Mouse (Mus musculus) embryonic facial prominence, embryonic 11.5 days (tissue): ENCODE data around the gene Ccdc114. TPM values are rescaled to one million over a fixed set of nuclear protein-coding genes. Genes with fewer than 3 reads are reported as not detected.

Experiments used
- polyA plus RNA-seq: library from polyadenylated mRNA; unstranded; fragments of >200 nt; fragmentation: Nextera tagmentation; extraction: Ambion mirVana; gene quantifications from 2 replicates; pipeline ENCODE4 v1.2.1, GENCODE M21; 2014

The Ccdc114 gene
- polyA plus RNA-seq, 1 experiment from 2014 or later: 2.4 TPM

Other genes starting within 250 kb of the Ccdc114 start
- 0.25 TPM in 2 replicates for gene Ntn5, start 240.1 kb upstream of the Ccdc114 start, polyA plus RNA-seq
- gene Sec1, start 229.7 kb upstream of the Ccdc114 start, polyA plus RNA-seq: 0.27 and 0.42 TPM in 2 replicates
- 6.9 and 8.7 TPM in 2 replicates for gene Car11, start 224.2 kb upstream of the Ccdc114 start, polyA plus RNA-seq
- gene Dbp, start 219.0 kb upstream of the Ccdc114 start, polyA plus RNA-seq: 4.9 and 5.6 TPM in 2 replicates
- 1,026 and 1,114 TPM in 2 replicates for gene Rpl18, start 208.6 kb upstream of the Ccdc114 start, polyA plus RNA-seq
- gene Sphk2, start 206.1 kb upstream of the Ccdc114 start, polyA plus RNA-seq: 14.9 and 17.3 TPM in 2 replicates
- gene Fam83e, start 202.9 kb upstream of the Ccdc114 start, polyA plus RNA-seq: 0.21 and 0.35 TPM in 2 replicates
- gene Spaca4, start 198.3 kb upstream of the Ccdc114 start, polyA plus RNA-seq: not detected in 2 replicates
- gene Lmtk3, start 140.3 kb upstream of the Ccdc114 start, polyA plus RNA-seq: 2.9 and 3.2 TPM in 2 replicates
- gene Sult2b1, start 139.4 kb upstream of the Ccdc114 start, polyA plus RNA-seq: 1.8 and 2.0 TPM in 2 replicates
- 168 and 170 TPM in 2 replicates for gene Cyth2, start 109.5 kb upstream of the Ccdc114 start, polyA plus RNA-seq
- 2.1 and 2.7 TPM in 2 replicates for gene Kcnj14, start 99.3 kb upstream of the Ccdc114 start, polyA plus RNA-seq
- 78.6 and 81.7 TPM in 2 replicates for gene Grwd1, start 93.1 kb upstream of the Ccdc114 start, polyA plus RNA-seq
- 85.2 and 85.7 TPM in 2 replicates for gene Kdelr1, start 51.3 kb upstream of the Ccdc114 start, polyA plus RNA-seq
- 0.13 and 0.18 TPM in 2 replicates for gene Grin2d, start 45.7 kb upstream of the Ccdc114 start, polyA plus RNA-seq
- gene Syngr4, start 27.4 kb upstream of the Ccdc114 start, polyA plus RNA-seq: 0.85 and 1.0 TPM in 2 replicates
- gene Tmem143, start 27.1 kb upstream of the Ccdc114 start, polyA plus RNA-seq: 2.7 and 3.9 TPM in 2 replicates
- 24.9 and 29.2 TPM in 2 replicates for gene Emp3, start 2.7 kb upstream of the Ccdc114 start, polyA plus RNA-seq
- gene Abcc6, start 106.2 kb downstream of the Ccdc114 start, polyA plus RNA-seq: 0.04 and 0.18 TPM in 2 replicates
- 11.3 and 11.8 TPM in 2 replicates for gene Nomo1, start 109.6 kb downstream of the Ccdc114 start, polyA plus RNA-seq
- 0.32 TPM in 1 of 2 replicates, not detected in the other for gene Kcnj11, start 176.7 kb downstream of the Ccdc114 start, polyA plus RNA-seq